Mouse (Mus musculus): Measurements from ENCODE around the gene Il17c. TPM values are rescaled to one million over a fixed set of nuclear protein-coding genes. Genes with fewer than 3 reads are reported as not detected.

The Il17c gene
- polyA plus RNA-seq, 1 experiment from 2014 or later: not detected

DNA sequence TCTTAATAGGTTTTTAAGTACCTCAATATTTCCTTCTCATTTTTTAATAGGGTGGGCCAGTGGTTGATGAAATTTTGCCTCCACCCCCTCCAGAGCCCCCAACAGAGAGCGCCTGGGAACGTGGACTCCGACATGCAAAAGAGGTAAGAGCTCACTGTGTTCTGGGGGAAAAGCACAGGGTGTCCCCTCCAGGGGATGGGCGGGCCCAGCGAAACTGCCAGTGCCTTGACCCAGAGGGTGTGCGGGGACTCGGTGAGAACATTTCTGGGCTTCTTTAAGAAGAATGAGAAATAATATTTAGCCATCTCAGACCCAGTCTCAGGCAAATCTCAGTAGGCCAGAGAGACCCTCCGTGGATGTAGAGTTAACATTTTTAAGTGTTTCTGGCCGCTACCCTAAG, 23.6 kb upstream of the Il17c start:
- no peak for ATAC-seq (ENCODE audit: low FRiP score, low TSS enrichment)
- Histone ChIP-seq H3K4me1 (ENCODE audit: insufficient read depth, low read length) (no peaks in the 10 kb centered on the region), H3K4me3 (ENCODE audit: low read length) (no peak overlapping the region), H3K4me2 (replicated peaks; ENCODE audit: low read depth, low read length) (no peak overlapping the region), H3K27me3 (ENCODE audit: insufficient read depth, low read length) (no peaks in the 10 kb centered on the region), H3K9ac (replicated peaks; ENCODE audit: low read length) (no peak overlapping the region), H3K27ac (ENCODE audit: low read length) (no peak overlapping the region), H3K9me3 (ENCODE audit: low read length) (no peaks in the 10 kb centered on the region), H3K36me3 (ENCODE audit: insufficient read depth, low read length) (peaks cover 57% of the 10 kb centered on the region)
- WGBS: 97% methylated on average over 9 of the region's 9 CpGs

DNA sequence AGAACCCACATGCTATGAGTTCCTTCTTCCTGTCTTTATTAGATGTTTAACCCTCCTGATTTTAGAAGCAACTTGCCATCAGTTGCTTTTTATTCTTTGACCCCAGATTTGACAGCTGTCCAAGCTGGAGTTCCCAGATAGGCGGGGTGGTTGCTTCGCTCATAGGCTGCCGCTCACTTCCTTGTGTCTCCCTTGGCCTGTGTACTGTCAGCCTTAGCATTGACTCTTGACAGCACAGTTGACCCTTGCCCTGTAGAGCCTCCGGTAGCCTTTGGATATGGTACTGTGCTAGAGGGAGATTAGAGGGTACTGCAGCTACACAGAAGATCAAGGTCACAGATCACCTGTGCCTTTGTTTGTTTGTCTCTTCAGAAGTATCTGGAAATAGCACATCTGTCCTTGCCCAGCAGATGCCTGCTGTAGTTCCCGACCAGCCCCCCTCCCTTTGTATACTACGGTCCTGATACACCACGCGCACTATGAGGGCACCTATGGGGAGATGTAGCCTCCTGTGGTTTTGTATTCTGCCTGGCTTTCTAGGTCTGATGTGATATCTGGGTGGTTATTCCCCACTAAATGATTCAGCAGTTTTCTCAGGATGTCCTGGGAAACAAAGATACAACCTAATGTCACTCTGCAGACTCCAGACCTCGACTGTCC, 16.5 kb upstream of the Il17c start:
- peaks cover 83% of the 10 kb centered on the region for H3K36me3 ChIP-seq (ENCODE audit: insufficient read depth, low read length)
- H3K9ac ChIP-seq (replicated peaks; ENCODE audit: low read length): no peak overlapping the region
- 86% methylated on average over 9 of the region's 9 CpGs for WGBS
- H3K4me3 ChIP-seq (ENCODE audit: low read length): no peak overlapping the region
- no peak overlapping the region for H3K27ac ChIP-seq (ENCODE audit: low read length)
- H3K27me3 ChIP-seq (ENCODE audit: insufficient read depth, low read length): no peaks in the 10 kb centered on the region
- no peak overlapping the region for H3K4me2 ChIP-seq (replicated peaks; ENCODE audit: low read depth, low read length)
- no peak for ATAC-seq (ENCODE audit: low FRiP score, low TSS enrichment)
- no peaks in the 10 kb centered on the region for H3K9me3 ChIP-seq (ENCODE audit: low read length)
- no peaks in the 10 kb centered on the region for H3K4me1 ChIP-seq (ENCODE audit: insufficient read depth, low read length)

DNA sequence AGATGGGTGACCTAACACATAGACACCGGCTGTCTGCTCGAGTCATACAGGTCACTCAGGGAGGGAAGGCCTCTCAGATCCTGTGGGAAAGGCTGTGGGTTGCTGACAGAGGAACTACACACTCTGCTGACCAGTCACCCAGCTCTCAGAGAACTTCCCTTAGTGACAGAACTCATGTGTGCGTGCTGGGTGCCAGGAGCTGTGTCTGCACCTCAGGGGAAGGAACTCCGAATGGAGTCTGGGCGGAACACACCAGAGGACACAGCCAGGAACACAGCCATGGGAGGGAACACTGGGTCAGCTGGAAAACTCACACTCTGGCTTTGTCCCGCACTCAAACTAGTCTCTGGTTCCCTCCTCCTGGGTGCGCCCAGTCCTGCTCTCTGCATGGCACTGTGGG, 14.1 kb upstream of the Il17c start:
- Histone ChIP-seq H3K27me3 (ENCODE audit: insufficient read depth, low read length) (no peaks in the 10 kb centered on the region), H3K36me3 (ENCODE audit: insufficient read depth, low read length) (peaks cover 84% of the 10 kb centered on the region), H3K9me3 (ENCODE audit: low read length) (no peaks in the 10 kb centered on the region), H3K4me2 (replicated peaks; ENCODE audit: low read depth, low read length) (no peak overlapping the region), H3K27ac (ENCODE audit: low read length) (no peak overlapping the region), H3K9ac (replicated peaks; ENCODE audit: low read length) (no peak overlapping the region), H3K4me3 (ENCODE audit: low read length) (no peak overlapping the region), H3K4me1 (ENCODE audit: insufficient read depth, low read length) (no peaks in the 10 kb centered on the region)
- 91% methylated on average over 7 of the region's 7 CpGs for WGBS
- ATAC-seq (ENCODE audit: low FRiP score, low TSS enrichment): no peak

DNA sequence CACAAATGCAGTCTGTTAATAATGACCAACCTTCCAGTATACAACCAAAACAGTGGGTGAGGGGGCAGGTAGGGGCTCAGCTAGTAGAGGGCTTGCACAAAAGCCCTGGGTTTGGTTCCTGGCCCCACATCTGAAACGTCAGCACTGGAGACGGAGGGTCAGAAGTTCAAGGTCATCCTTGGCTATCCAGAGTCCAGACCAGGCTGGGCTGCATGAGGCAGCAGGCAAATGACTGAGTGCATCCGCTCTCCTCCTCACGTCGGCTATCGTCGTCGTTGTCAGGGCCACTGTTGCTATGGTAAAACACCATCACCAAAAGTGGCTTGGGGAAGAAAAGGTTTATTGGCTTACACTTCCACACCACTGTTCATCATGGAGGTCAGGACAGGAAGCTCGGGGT, 7.5 kb upstream of the Il17c start:
- WGBS: 82% methylated on average over 9 of the region's 9 CpGs
- Histone ChIP-seq H3K27me3 (ENCODE audit: insufficient read depth, low read length) (no peaks in the 10 kb centered on the region), H3K4me3 (ENCODE audit: low read length) (no peak overlapping the region), H3K4me1 (ENCODE audit: insufficient read depth, low read length) (no peaks in the 10 kb centered on the region), H3K4me2 (replicated peaks; ENCODE audit: low read depth, low read length) (no peak overlapping the region), H3K36me3 (ENCODE audit: insufficient read depth, low read length) (peaks cover 91% of the 10 kb centered on the region), H3K27ac (ENCODE audit: low read length) (no peak overlapping the region), H3K9ac (replicated peaks; ENCODE audit: low read length) (no peak overlapping the region), H3K9me3 (ENCODE audit: low read length) (no peaks in the 10 kb centered on the region)
- ATAC-seq (ENCODE audit: low FRiP score, low TSS enrichment): no peak

DNA sequence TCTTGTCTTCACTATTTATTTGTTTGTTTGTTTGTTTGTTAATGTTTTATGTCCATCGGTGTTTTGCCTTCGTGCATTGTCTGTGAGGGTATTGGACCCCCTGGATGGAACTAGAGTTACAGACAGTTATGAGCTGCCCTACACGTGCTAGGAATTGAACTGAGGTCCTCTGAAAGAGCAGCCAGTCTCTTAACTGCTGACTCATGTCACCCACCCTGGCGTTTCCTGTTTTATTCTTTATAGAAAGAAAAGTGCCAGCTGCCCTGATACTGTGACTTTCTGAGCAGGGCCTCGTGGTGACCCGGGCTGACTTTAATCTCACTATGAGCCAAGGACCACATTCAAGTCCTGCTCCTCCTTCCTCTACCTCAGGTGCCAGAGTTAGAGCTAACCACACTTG, 6.3 kb upstream of the Il17c start:
- ATAC-seq (ENCODE audit: low FRiP score, low TSS enrichment): no peak
- no peak overlapping the region for H3K27ac ChIP-seq (ENCODE audit: low read length)
- H3K4me2 ChIP-seq (replicated peaks; ENCODE audit: low read depth, low read length): no peak overlapping the region
- WGBS: 83% methylated on average over 6 of the region's 6 CpGs
- no peak overlapping the region for H3K4me3 ChIP-seq (ENCODE audit: low read length)
- no peaks in the 10 kb centered on the region for H3K9me3 ChIP-seq (ENCODE audit: low read length)
- no peak overlapping the region for H3K9ac ChIP-seq (replicated peaks; ENCODE audit: low read length)
- peaks cover 81% of the 10 kb centered on the region for H3K36me3 ChIP-seq (ENCODE audit: insufficient read depth, low read length)
- no peaks in the 10 kb centered on the region for H3K27me3 ChIP-seq (ENCODE audit: insufficient read depth, low read length)
- no peaks in the 10 kb centered on the region for H3K4me1 ChIP-seq (ENCODE audit: insufficient read depth, low read length)

DNA sequence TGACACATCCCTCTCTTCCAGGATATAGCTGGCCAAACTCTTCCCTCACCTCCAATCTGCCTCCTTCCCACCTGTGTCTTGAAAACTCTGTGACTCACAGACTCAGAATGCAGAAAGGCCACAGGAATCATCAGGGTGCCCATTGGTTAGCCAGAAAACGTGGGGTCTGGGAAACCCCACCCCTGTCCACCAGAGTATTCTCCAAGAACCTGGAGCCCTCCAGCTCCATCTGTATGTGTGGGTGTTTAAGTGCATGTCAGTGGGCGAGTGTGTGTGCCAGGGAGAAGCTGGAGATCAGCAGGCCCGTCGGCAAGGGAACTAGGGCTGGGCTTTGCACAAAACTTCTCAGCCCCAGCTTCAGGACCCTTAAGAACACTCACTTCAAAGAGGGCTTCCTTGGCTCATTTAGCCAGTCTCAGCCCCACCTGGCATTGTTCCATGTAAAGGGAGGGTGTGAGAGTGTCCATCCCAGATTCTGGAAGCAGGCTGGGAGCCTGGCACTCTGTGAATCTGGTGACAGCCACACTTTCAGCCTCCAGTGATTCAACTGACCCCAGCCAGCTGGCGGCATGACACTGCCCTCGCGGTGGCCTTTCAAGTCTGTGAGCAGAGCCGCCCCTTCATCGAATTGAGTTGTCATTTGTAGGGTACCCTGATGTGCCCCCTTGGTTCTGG, 1.8 kb upstream of the Il17c start:
- H3K9ac ChIP-seq (replicated peaks; ENCODE audit: low read length): 0 out of 2 replicates have a peak overlapping the region, but pooled peaks have one; percentile 6
- ATAC-seq (ENCODE audit: low FRiP score, low TSS enrichment): no peak
- no peak overlapping the region for H3K27ac ChIP-seq (ENCODE audit: low read length)

DNA sequence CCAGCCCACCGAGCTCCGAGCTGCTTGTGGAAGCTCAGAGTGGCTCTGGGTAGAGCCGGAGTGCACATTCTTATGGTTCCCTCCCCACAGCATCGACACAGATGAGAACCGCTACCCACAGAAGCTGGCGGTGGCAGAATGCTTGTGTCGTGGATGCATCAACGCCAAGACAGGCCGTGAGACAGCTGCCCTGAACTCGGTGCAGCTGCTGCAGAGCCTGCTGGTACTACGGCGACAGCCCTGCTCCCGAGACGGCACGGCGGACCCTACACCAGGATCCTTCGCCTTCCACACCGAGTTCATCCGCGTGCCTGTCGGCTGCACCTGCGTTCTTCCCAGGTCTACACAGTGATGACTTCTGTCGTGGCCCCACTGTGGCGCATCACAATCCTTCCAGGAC, 1.4 kb downstream of the Il17c start:
- 86% methylated on average over 24 of the region's 24 CpGs for WGBS
- Histone ChIP-seq H3K4me2 (replicated peaks; ENCODE audit: low read depth, low read length) (no peak overlapping the region), H3K27me3 (ENCODE audit: insufficient read depth, low read length) (no peaks in the 10 kb centered on the region), H3K9ac (replicated peaks; ENCODE audit: low read length) (no peak overlapping the region), H3K4me1 (ENCODE audit: insufficient read depth, low read length) (peaks cover 13% of the 10 kb centered on the region), H3K4me3 (ENCODE audit: low read length) (no peak overlapping the region), H3K27ac (ENCODE audit: low read length) (no peak overlapping the region), H3K36me3 (ENCODE audit: insufficient read depth, low read length) (peaks cover 14% of the 10 kb centered on the region; the same call in 1 of the 2 replicates), H3K9me3 (ENCODE audit: low read length) (no peaks in the 10 kb centered on the region)
- ATAC-seq (ENCODE audit: low FRiP score, low TSS enrichment): no peak

More for the DNA sequence above, 1.8 kb upstream of the Il17c start:
- peaks cover 13% of the 10 kb centered on the region for H3K4me1 ChIP-seq (ENCODE audit: insufficient read depth, low read length)
- H3K36me3 ChIP-seq (ENCODE audit: insufficient read depth, low read length): peaks cover 36% of the 10 kb centered on the region
- H3K4me2 ChIP-seq (replicated peaks; ENCODE audit: low read depth, low read length): no peak overlapping the region
- no peaks in the 10 kb centered on the region for H3K9me3 ChIP-seq (ENCODE audit: low read length)
- no peaks in the 10 kb centered on the region for H3K27me3 ChIP-seq (ENCODE audit: insufficient read depth, low read length)
- no peak overlapping the region for H3K4me3 ChIP-seq (ENCODE audit: low read length)
- WGBS: 70% methylated on average over 9 of the region's 9 CpGs

DNA sequence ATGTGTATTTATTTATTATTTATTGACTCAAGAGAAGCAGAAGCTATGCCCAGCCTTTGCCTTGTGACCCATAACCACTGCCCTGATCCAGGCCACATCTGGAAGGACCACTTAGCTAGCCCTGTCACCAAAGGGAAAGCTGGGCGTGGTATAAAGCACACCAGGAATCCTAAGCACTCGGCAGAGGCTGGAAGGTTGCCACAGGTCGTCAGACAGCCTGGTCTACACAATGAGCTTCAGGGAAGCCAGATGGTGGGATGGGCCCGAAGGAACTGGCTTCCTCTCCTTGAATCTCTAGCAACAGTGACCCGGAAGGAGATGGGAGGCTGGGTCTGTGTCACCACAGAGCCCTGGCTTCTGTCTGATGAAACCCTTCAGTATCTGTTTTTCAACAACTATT, 1.8 kb downstream of the Il17c start:
- H3K36me3 ChIP-seq (ENCODE audit: insufficient read depth, low read length): peaks cover 10% of the 10 kb centered on the region; the same call in 1 of the 2 replicates
- 0 out of 2 replicates have a peak, but pooled peaks have one; percentile 33 for ATAC-seq (ENCODE audit: low FRiP score, low TSS enrichment)
- no peak overlapping the region for H3K4me2 ChIP-seq (replicated peaks; ENCODE audit: low read depth, low read length)
- H3K27me3 ChIP-seq (ENCODE audit: insufficient read depth, low read length): no peaks in the 10 kb centered on the region
- no peak overlapping the region for H3K9ac ChIP-seq (replicated peaks; ENCODE audit: low read length)
- H3K9me3 ChIP-seq (ENCODE audit: low read length): no peaks in the 10 kb centered on the region
- H3K4me1 ChIP-seq (ENCODE audit: insufficient read depth, low read length): peaks cover 13% of the 10 kb centered on the region
- no peak overlapping the region for H3K4me3 ChIP-seq (ENCODE audit: low read length)
- no peak overlapping the region for H3K27ac ChIP-seq (ENCODE audit: low read length)
- 33% methylated on average over 5 of the region's 5 CpGs for WGBS

DNA sequence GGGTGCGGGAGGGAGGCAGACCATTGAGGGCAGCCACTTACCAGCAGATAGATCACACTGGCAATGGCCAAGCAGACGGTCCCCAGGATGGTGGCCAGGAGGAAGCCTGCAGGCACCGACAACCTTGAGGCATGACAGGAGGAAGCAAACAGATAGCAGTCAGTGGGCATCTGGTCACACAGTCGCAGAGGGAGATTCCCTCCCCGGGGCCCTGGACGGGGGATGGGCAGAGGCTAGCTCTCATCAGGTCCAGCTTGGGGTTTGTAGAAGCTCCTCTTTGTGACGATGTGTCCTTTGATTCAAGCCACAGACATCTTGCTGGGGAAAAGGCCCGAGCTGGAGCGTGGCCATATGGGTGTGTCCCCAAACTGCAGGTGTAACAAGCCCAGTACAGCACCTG, 4.3 kb downstream of the Il17c start:
- Histone ChIP-seq H3K36me3 (ENCODE audit: insufficient read depth, low read length) (peaks cover 7% of the 10 kb centered on the region; the same call in 1 of the 2 replicates), H3K4me1 (ENCODE audit: insufficient read depth, low read length) (peaks cover 24% of the 10 kb centered on the region), H3K9me3 (ENCODE audit: low read length) (no peaks in the 10 kb centered on the region), H3K4me3 (ENCODE audit: low read length) (no peak overlapping the region), H3K27ac (ENCODE audit: low read length) (no peak overlapping the region), H3K9ac (replicated peaks; ENCODE audit: low read length) (no peak overlapping the region), H3K27me3 (ENCODE audit: insufficient read depth, low read length) (no peaks in the 10 kb centered on the region), H3K4me2 (replicated peaks; ENCODE audit: low read depth, low read length) (no peak overlapping the region)
- 85% methylated on average over 9 of the region's 9 CpGs for WGBS
- ATAC-seq (ENCODE audit: low FRiP score, low TSS enrichment): no peak

DNA sequence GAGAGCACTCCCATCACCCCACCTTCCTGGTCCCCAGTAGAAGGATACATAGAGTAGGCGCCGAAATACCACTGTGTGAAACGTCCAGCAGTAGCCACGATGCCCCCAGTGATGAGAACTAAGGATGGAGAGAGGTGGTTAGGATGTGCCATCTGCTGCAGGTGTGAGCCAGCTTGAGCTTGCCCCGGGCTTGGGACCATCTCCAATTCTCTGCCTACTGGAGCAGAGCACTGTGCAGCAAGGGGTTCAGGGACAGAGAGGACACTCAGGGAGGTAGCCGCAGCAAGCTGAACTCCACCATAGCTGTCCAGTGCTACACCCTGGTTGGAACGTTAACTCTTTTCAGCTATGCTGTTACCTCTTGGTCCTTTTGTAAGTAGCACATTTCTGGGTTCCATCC, 5.8 kb downstream of the Il17c start:
- no peak overlapping the region for H3K4me2 ChIP-seq (replicated peaks; ENCODE audit: low read depth, low read length)
- H3K9ac ChIP-seq (replicated peaks; ENCODE audit: low read length): no peak overlapping the region
- H3K27ac ChIP-seq (ENCODE audit: low read length): no peak overlapping the region
- 90% methylated on average over 7 of the region's 7 CpGs for WGBS
- H3K4me3 ChIP-seq (ENCODE audit: low read length): no peak overlapping the region
- no peak for ATAC-seq (ENCODE audit: low FRiP score, low TSS enrichment)
- peaks cover 7% of the 10 kb centered on the region; the same call in 1 of the 2 replicates for H3K36me3 ChIP-seq (ENCODE audit: insufficient read depth, low read length)
- H3K4me1 ChIP-seq (ENCODE audit: insufficient read depth, low read length): peaks cover 36% of the 10 kb centered on the region
- H3K9me3 ChIP-seq (ENCODE audit: low read length): no peaks in the 10 kb centered on the region
- H3K27me3 ChIP-seq (ENCODE audit: insufficient read depth, low read length): no peaks in the 10 kb centered on the region

All from kidney, embryonic 16.5 days (tissue).